Mouse (Mus musculus) cerebellum, adult 2 months (tissue): Measurements from ENCODE around the gene Pcmt1.

Experiments
- CTCF ChIP-seq: fragments of 200-500 bp; IDR thresholded peaks from 2 replicates; pipeline ENCODE4 v1.5.1; 2011; ENCODE audit warnings: low read depth, mild to moderate bottlenecking, control low read depth, low read length, moderate library complexity, borderline replicate concordance; ENCODE audit not compliant: insufficient read depth
- POLR2A ChIP-seq: fragments of 200-500 bp; IDR thresholded peaks from 2 replicates; pipeline ENCODE4 v1.6.1; 2011; ENCODE audit warnings: low read length, control low read depth, borderline replicate concordance; ENCODE audit not compliant: insufficient read depth

- no peak for TF ChIP-seq POLR2A
- TF ChIP-seq CTCF = no peak
These were observed 72.3 kb downstream of the Pcmt1 start for GRCm38 (mm10) chr10:7608611-7609010.
